ENCODE assay signal across 11 mouse cellular contexts in the genomic region with DNA sequence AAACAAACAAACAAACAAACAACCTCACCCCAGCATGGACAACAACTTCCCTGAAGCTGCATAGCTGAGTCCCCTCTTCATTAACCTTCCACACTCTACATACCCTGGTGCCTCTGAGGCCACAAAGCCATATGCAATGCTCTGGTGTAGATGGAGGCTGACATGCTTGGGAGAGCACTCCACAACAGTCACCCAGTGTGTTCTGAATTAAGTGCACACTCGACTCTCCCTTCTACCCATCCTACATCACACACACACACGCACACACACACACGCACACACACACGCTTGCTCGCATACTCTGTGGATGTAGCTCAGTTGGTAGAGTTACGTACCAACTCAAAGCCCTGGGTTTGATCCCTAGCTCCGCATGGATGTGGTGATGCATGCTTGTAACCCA. TPM values are rescaled to one million over a fixed set of nuclear protein-coding genes. Genes with fewer than 3 reads are reported as not detected.
DNase-seq lines count a peak whose midpoint lies in the region; ATAC-seq and TF ChIP-seq lines count a peak whose summit lies in the region.
"Had no signal": no experiment of that assay in that cellular context is flagged by ENCODE, and none has a peak within 500 bp of the region (broad histone marks: within the 10 kb centered on the region; RNA-seq: fewer than 3 reads in every experiment).

No protein-coding gene starts in this region.

- H3K27me3 ChIP-seq in E14TG2a.4 (ENCODE audit: insufficient read depth, low read length), result no peaks in the 10 kb centered on the region
- H3K27me3 ChIP-seq in hindbrain, embryonic 16.5 days (replicated peaks; ENCODE audit: control insufficient read depth, insufficient read depth, low read length), result no peaks in the 10 kb centered on the region
- H3K27me3 ChIP-seq: forebrain, embryonic 15.5 days; heart, embryonic 13.5 days had no signal

- 81% methylated on average over 3 of the region's 7 CpGs for WGBS in macrophage (ENCODE audit: missing documents)
- WGBS in hindbrain, embryonic 16.5 days, result 92% methylated on average over 7 of the region's 7 CpGs

- H3K9me3 ChIP-seq in E14TG2a.4 (ENCODE audit: low read length), result no peaks in the 10 kb centered on the region
- H3K9me3 ChIP-seq in hindbrain, embryonic 16.5 days (ENCODE audit: control insufficient read depth, low read length), result no peaks in the 10 kb centered on the region
- H3K9me3 ChIP-seq: embryonic facial prominence, embryonic 12.5 days; forebrain, embryonic 15.5 days; G1E; heart, embryonic 13.5 days; hindbrain, embryonic 13.5 days had no signal

- H3K36me3 ChIP-seq in E14TG2a.4 (ENCODE audit: insufficient read depth, low read length) (no peaks in the 10 kb centered on the region), macrophage (ENCODE audit: inconsistent target) (no peaks in the 10 kb centered on the region)
- H3K36me3 ChIP-seq in hindbrain, embryonic 16.5 days (ENCODE audit: control insufficient read depth, insufficient read depth, low read length), result no peaks in the 10 kb centered on the region
- H3K36me3 ChIP-seq: embryonic facial prominence, embryonic 12.5 days; forebrain, embryonic 15.5 days; G1E; heart, embryonic 13.5 days; hindbrain, embryonic 13.5 days had no signal

- DNase-seq in layer of hippocampus, adult 2 months (ENCODE audit: low spot score in 2 of 2), result no peak
- no peak for DNase-seq in layer of hippocampus, postnatal 14 days (ENCODE audit: low spot score in 2 of 2)
- DNase-seq in thymus, postnatal 4 days, result peak; percentile 61

- peak overlapping the region; percentile 94; the same call in 1 of the 2 replicates for H3K27ac ChIP-seq in layer of hippocampus, adult 2 months
- peak overlapping the region; percentile 24 for H3K27ac ChIP-seq in macrophage
- no peak overlapping the region for H3K27ac ChIP-seq in hindbrain, embryonic 16.5 days (ENCODE audit: low read depth, low read length)
- H3K27ac ChIP-seq: embryonic facial prominence, embryonic 12.5 days; forebrain, embryonic 15.5 days; heart, embryonic 13.5 days; hindbrain, embryonic 13.5 days had no signal

- no peak for ATAC-seq in hindbrain, embryonic 16.5 days
- ATAC-seq: forebrain, embryonic 15.5 days had no signal

- no peak overlapping the region for H3K9ac ChIP-seq in hindbrain, embryonic 16.5 days (ENCODE audit: low read depth, low read length)
- H3K9ac ChIP-seq: embryonic facial prominence, embryonic 12.5 days; forebrain, embryonic 15.5 days; heart, embryonic 13.5 days; hindbrain, embryonic 13.5 days had no signal

- no peaks in the 10 kb centered on the region for H3K79me2 ChIP-seq in macrophage (ENCODE audit: inconsistent target)

- no peak for TF ChIP-seq CTCF in layer of hippocampus, adult 2 months (conservative IDR thresholded peaks at IDR 0.05)
- no peak for TF ChIP-seq CTCF in E14TG2a.4 (conservative IDR thresholded peaks at IDR 0.05; ENCODE audit: low read length)

- no peak overlapping the region for H3K4me2 ChIP-seq in hindbrain, embryonic 16.5 days (ENCODE audit: low read length)
- H3K4me2 ChIP-seq: embryonic facial prominence, embryonic 12.5 days; forebrain, embryonic 15.5 days; heart, embryonic 13.5 days; hindbrain, embryonic 13.5 days had no signal

- no peak overlapping the region for H3K4me3 ChIP-seq in layer of hippocampus, adult 2 months
- H3K4me3 ChIP-seq in E14TG2a.4 (replicated peaks; ENCODE audit: low read length) (peak overlapping the region; percentile 23; the same call in 1 of the 2 replicates), macrophage (ENCODE audit: inconsistent target) (no peak overlapping the region)
- no peak overlapping the region for H3K4me3 ChIP-seq in hindbrain, embryonic 16.5 days (ENCODE audit: low read length)
- H3K4me3 ChIP-seq: embryonic facial prominence, embryonic 12.5 days; forebrain, embryonic 15.5 days; heart, embryonic 13.5 days; hindbrain, embryonic 13.5 days had no signal

- peaks cover 71% of the 10 kb centered on the region for H3K4me1 ChIP-seq in E14TG2a.4 (replicated peaks; ENCODE audit: low read depth, low read length)
- no peaks in the 10 kb centered on the region; the same call in 1 of the 2 replicates for H3K4me1 ChIP-seq in hindbrain, embryonic 16.5 days (ENCODE audit: control insufficient read depth, insufficient read depth, low read depth, low read length)

RNA-seq across cellular contexts. Expression of a gene that starts 24.9 kb away (rescaled TPM):
- total RNA-seq in layer of hippocampus, adult 2 months (2021), result 100 to 1,000 TPM; 445 to 462 TPM
- 100 to 1,000 TPM; 404 to 410 TPM for total RNA-seq in layer of hippocampus, postnatal 14 days (2021)
- total RNA-seq in macrophage (2018; cell fraction: chromatin; rRNA removed), result 100 to 1,000 TPM in 17 of 26 experiments, 10 to 100 TPM in 9; 72.7 to 148 (median 113) TPM
- 10 to 100 TPM; 31.2 to 67.2 (median 45.8) TPM for total RNA-seq in macrophage (2018; cell fraction: cytosol; rRNA removed)
- 100 to 1,000 TPM in 3 of 26 experiments, 10 to 100 TPM in 23; 37.8 to 137 (median 72.5) TPM for total RNA-seq in macrophage (2018; cell fraction: nucleus; rRNA removed)
- 14.9 to 27.6 TPM (median 23.2 TPM) in 3 replicates for polyA plus RNA-seq in macrophage (2018)
- 39.1 and 40.2 TPM in 2 replicates for polyA plus RNA-seq in hindbrain, embryonic 16.5 days (2015; fragmentation: Nextera tagmentation; extraction: Ambion mirVana)

RNA-seq across cellular contexts. Expression of a gene that starts 31.0 kb away (rescaled TPM):
- 1 to 10 TPM; 4.6 to 4.8 TPM for total RNA-seq in layer of hippocampus, adult 2 months (2021)
- 1 to 10 TPM; 2.8 to 5.8 TPM for total RNA-seq in layer of hippocampus, postnatal 14 days (2021)
- 100 to 1,000 TPM; 156 to 576 (median 276) TPM for total RNA-seq in macrophage (2018; cell fraction: chromatin; rRNA removed)
- total RNA-seq in macrophage (2018; cell fraction: cytosol; rRNA removed), result 100 to 1,000 TPM; 366 to 589 (median 493) TPM
- total RNA-seq in macrophage (2018; cell fraction: nucleus; rRNA removed), result 100 to 1,000 TPM; 214 to 424 (median 305) TPM
- polyA plus RNA-seq in macrophage (2018), result 355 to 520 TPM (median 453 TPM) in 3 replicates
- 6.3 and 7.4 TPM in 2 replicates for polyA plus RNA-seq in hindbrain, embryonic 16.5 days (2015; fragmentation: Nextera tagmentation; extraction: Ambion mirVana)
